Mouse (Mus musculus) testis, adult 2 months (tissue): ENCODE measurements at regions not wholly inside any gene's neighbourhood (a gene's known extent, or its start where the extent isn't known, plus 50 kb on each side); places are given as distances from the start of the nearest gene placed in this dataset.

Experiments
- CTCF ChIP-seq: fragments of 200-500 bp; IDR thresholded peaks from 2 replicates; pipeline ENCODE4 v1.5.1; 2012; ENCODE audit warnings: low read depth, mild to moderate bottlenecking, inconsistent platforms, low read length, moderate library complexity; ENCODE audit not compliant: control insufficient read depth, insufficient read depth, insufficient replicate concordance
- POLR2A ChIP-seq: fragments of 200-500 bp; IDR thresholded peaks from 2 replicates; pipeline ENCODE4 v1.6.1; 2012; ENCODE audit warnings: low read depth, mild to moderate bottlenecking, inconsistent platforms, low read length, moderate library complexity; ENCODE audit not compliant: control insufficient read depth

GRCm38 (mm10) chr14:37505314-37505713, 370.2 kb upstream of the Ghitm start:
- TF ChIP-seq CTCF (no peak), POLR2A (no peak)
